Mouse (Mus musculus) stomach, embryonic 16.5 days (tissue): ENCODE measurements at regions not wholly inside any gene's neighbourhood (a gene's known extent, or its start where the extent isn't known, plus 50 kb on each side); places are given as distances from the start of the nearest gene placed in this dataset.

Source experiments
- ATAC-seq: fragments of 200-750 bp; cut with Nextera tagmentation; 2 replicates; pipeline ENCODE4 v1.8.0; 2017; ENCODE audit warnings: moderate number of reproducible peaks, moderate TSS enrichment; ENCODE audit not compliant: insufficient read depth, low FRiP score
- H3K27ac ChIP-seq: fragments of 300-500 bp; sonication (generic); 2 replicates; pipeline ENCODE4 v1.5.1; 2014; ENCODE audit warnings: low read length
- H3K27me3 ChIP-seq: fragments of 300-500 bp; sonication (generic); 2 replicates; pipeline ENCODE4 v1.6.1; 2014; ENCODE audit warnings: low read length, control low read depth, mixed read lengths; ENCODE audit not compliant: control insufficient read depth, insufficient read depth
- H3K36me3 ChIP-seq: fragments of 300-500 bp; sonication (generic); 2 replicates; pipeline ENCODE4 v1.6.1; 2014; ENCODE audit warnings: low read length; ENCODE audit not compliant: control insufficient read depth, insufficient read depth
- H3K4me1 ChIP-seq: fragments of 300-500 bp; sonication (generic); 2 replicates; pipeline ENCODE4 v1.6.1; 2014; ENCODE audit warnings: low read length, control low read depth, mixed read lengths; ENCODE audit not compliant: control insufficient read depth, insufficient read depth
- H3K4me2 ChIP-seq: fragments of 300-500 bp; sonication (generic); 2 replicates; pipeline ENCODE4 v1.6.1; 2014; ENCODE audit warnings: low read depth, low read length, mixed read lengths
- H3K4me3 ChIP-seq: fragments of 300-500 bp; sonication (generic); replicated peaks from 2 replicates; pipeline ENCODE4 v1.5.1; 2014; ENCODE audit warnings: mild to moderate bottlenecking, low read length
- H3K9ac ChIP-seq: fragments of 300-500 bp; sonication (generic); 2 replicates; pipeline ENCODE4 v1.6.1; 2014; ENCODE audit warnings: low read length
- H3K9me3 ChIP-seq: fragments of 300-500 bp; sonication (generic); replicated peaks from 2 replicates; pipeline ENCODE4 v1.6.1; 2016; ENCODE audit warnings: low read length, control low read depth; ENCODE audit not compliant: control insufficient read depth
- WGBS: fragments of 180-500 bp; shearing (Covaris S2); extraction: QIAGEN DNeasy Blood & Tissue Kit; methylation state at CpG from one replicate; pipeline ENCODE4 v1.1.7; 2014; 5-methylcytosine and 5-hydroxymethylcytosine counted together

DNA sequence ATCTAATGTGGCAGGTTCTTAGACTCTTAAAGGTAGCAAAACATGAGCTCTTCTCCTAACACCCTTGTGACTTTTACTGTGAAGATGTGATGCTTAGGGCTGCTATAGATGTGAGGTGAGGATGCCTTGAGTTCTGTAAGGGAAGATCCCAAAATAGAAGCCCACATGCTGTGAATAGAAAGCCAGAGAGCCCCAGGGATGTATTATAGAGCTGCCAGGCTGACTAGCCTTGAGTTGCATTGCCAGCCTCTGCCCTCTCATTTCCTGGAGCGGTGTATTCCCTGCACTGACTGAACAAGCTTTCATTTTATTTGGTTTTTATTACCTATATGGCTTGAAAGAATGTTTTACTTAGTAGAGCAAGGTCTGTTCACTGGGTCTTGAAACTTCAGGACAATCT lies 267.9 kb upstream of the Pitrm1 start:
- Histone ChIP-seq H3K9me3 (no peaks in the 10 kb centered on the region), H3K27me3 (no peaks in the 10 kb centered on the region), H3K4me3 (no peak overlapping the region), H3K27ac (no peak overlapping the region), H3K36me3 (no peaks in the 10 kb centered on the region), H3K4me1 (no peaks in the 10 kb centered on the region), H3K9ac (no peak overlapping the region), H3K4me2 (no peak overlapping the region)
- ATAC-seq = no peak
- WGBS = 89% methylated on average over 1 of the region's 1 CpGs

DNA sequence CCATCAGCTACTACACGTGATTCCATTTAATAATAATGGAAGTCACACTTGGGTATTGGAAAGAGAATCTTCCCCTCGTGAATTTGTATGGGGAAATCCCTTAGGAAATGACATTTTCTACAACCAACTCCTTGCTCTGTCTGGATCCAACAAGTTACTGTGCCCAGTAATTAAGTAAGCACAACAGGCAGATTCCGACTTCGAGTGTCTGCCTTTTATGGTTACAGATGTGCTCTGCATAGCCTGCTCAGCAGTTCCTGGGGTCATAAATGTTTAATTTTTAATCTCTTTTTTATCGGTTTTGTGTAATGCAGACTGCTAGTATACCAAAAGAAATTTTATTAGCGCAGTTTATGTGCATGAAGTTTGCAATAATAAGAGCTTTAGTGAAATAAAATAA lies 259.8 kb upstream of the Pitrm1 start:
- H3K27ac ChIP-seq = no peak overlapping the region

DNA sequence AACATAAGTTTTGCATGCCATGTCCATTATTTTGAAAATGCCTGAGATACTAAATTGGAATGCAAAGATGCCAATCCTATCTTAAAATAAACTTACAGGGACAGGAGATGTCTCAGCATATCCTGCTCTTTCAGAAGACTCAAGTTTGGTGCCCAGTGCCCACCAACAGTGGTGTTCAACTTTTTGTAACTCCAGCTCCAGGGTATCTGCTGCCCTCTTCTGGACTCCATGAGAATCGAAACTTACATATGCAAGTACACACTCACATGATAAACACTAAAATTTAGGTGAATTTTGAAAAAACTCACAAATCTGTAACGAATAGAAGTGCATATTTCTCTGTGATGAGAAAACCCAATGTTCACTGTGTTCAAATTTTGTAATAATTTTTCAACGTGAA lies 255.9 kb upstream of the Pitrm1 start:
- no peak for ATAC-seq
- Histone ChIP-seq H3K36me3 (no peaks in the 10 kb centered on the region), H3K4me3 (no peak overlapping the region), H3K9me3 (no peaks in the 10 kb centered on the region), H3K9ac (no peak overlapping the region), H3K27me3 (no peaks in the 10 kb centered on the region), H3K4me2 (no peak overlapping the region), H3K27ac (no peak overlapping the region), H3K4me1 (no peaks in the 10 kb centered on the region)
- WGBS = 57% methylated on average over 3 of the region's 3 CpGs

More for the DNA sequence above, 259.8 kb upstream of the Pitrm1 start:
- H3K4me1 ChIP-seq = no peaks in the 10 kb centered on the region
- no peak for ATAC-seq
- no peak overlapping the region for H3K4me3 ChIP-seq
- no peak overlapping the region for H3K4me2 ChIP-seq
- H3K27me3 ChIP-seq = no peaks in the 10 kb centered on the region
- WGBS = 76% methylated on average over 6 of the region's 6 CpGs
- no peak overlapping the region for H3K9ac ChIP-seq
- no peaks in the 10 kb centered on the region for H3K9me3 ChIP-seq
- no peaks in the 10 kb centered on the region for H3K36me3 ChIP-seq

- Histone ChIP-seq H3K27ac (no peak overlapping the region), H3K36me3 (no peaks in the 10 kb centered on the region), H3K4me2 (no peak overlapping the region), H3K9ac (no peak overlapping the region), H3K9me3 (no peaks in the 10 kb centered on the region), H3K4me3 (no peak overlapping the region), H3K27me3 (no peaks in the 10 kb centered on the region), H3K4me1 (no peaks in the 10 kb centered on the region)
- ATAC-seq = no peak
Observed at GRCm38 (mm10) chr13:6305718-6306117, 242.2 kb upstream of the Pitrm1 start.

- Histone ChIP-seq H3K9me3 (no peaks in the 10 kb centered on the region), H3K4me2 (no peak overlapping the region), H3K27ac (no peak overlapping the region), H3K27me3 (no peaks in the 10 kb centered on the region), H3K9ac (no peak overlapping the region), H3K4me1 (no peaks in the 10 kb centered on the region), H3K4me3 (no peak overlapping the region), H3K36me3 (no peaks in the 10 kb centered on the region)
- no peak for ATAC-seq
- WGBS = 64% methylated on average over 4 of the region's 4 CpGs
Observed at GRCm38 (mm10) chr13:6306616-6306988, 241.3 kb upstream of the Pitrm1 start.

GRCm38 (mm10) chr13:6306989-6307917 lies 240.7 kb upstream of the Pitrm1 start:
- ATAC-seq = no peak
- Histone ChIP-seq H3K36me3 (no peaks in the 10 kb centered on the region), H3K4me1 (no peaks in the 10 kb centered on the region), H3K4me3 (no peak overlapping the region), H3K27me3 (no peaks in the 10 kb centered on the region), H3K27ac (no peak overlapping the region), H3K4me2 (no peak overlapping the region), H3K9ac (no peak overlapping the region), H3K9me3 (no peaks in the 10 kb centered on the region)
- WGBS = 80% methylated on average over 7 of the region's 7 CpGs

DNA sequence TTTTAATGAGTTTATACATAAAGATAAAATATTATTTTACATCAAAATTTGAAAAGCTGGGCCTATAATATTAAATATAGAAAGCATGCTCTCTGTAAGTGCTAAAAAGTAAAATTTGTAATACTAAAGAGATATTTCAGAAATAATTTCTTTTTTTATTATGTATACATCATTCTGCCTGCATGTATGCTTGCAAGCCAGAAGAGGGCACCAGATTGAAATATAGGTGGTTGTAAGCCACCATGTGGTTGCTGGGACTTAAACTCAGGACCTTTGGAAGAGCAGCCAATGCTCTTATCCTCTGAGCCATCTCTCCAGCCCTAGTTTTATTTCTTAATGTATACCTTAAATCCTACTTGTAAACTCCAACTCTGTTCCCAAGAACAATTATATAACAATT lies 231.7 kb upstream of the Pitrm1 start:
- Histone ChIP-seq H3K27me3 (no peaks in the 10 kb centered on the region), H3K4me1 (no peaks in the 10 kb centered on the region), H3K4me3 (no peak overlapping the region), H3K4me2 (no peak overlapping the region), H3K27ac (no peak overlapping the region), H3K9ac (no peak overlapping the region), H3K9me3 (no peaks in the 10 kb centered on the region), H3K36me3 (no peaks in the 10 kb centered on the region)
- ATAC-seq = no peak

GRCm38 (mm10) chr13:6323948-6324347 lies 224.0 kb upstream of the Pitrm1 start:
- ATAC-seq = no peak
- WGBS = 78% methylated on average over 2 of the region's 2 CpGs
- H3K9ac ChIP-seq = no peak overlapping the region
- H3K27me3 ChIP-seq = no peaks in the 10 kb centered on the region
- H3K4me3 ChIP-seq = no peak overlapping the region
- H3K27ac ChIP-seq = no peak overlapping the region
- H3K4me2 ChIP-seq = no peak overlapping the region
- no peaks in the 10 kb centered on the region for H3K36me3 ChIP-seq
- no peaks in the 10 kb centered on the region for H3K9me3 ChIP-seq
- no peaks in the 10 kb centered on the region for H3K4me1 ChIP-seq

DNA sequence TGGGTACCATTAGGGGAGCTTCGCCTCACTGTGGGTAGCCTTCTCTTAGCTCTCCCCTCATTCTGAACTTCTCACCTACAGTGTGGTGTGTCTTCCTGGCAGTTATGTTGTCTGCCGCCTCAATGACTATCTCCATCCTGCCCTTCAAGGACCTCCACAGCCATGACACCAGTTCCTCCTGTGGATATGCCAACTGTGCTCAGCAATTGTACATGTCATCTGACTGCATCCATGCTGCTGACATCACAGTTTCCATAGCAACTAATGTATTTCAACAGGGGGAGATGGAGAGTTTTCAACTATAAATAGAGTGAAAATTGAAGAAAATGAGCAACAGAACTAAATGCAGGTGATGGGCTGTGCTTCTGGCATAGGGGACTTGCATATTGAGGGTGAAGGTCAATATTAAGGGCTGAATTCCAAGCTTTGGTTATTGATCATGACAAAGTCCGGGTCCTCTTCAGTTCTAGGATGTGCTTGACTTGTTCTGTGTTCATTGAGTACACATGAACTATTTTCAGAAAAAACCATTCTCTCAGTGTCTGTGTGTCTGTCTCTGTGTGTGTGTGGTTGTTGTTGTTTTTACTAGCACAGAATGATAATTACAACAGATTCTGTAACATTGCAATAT lies 217.5 kb upstream of the Pitrm1 start:
- no peak overlapping the region for H3K4me2 ChIP-seq
- H3K36me3 ChIP-seq = no peaks in the 10 kb centered on the region
- no peaks in the 10 kb centered on the region for H3K4me1 ChIP-seq
- ATAC-seq = no peak
- no peaks in the 10 kb centered on the region for H3K9me3 ChIP-seq
- WGBS = 89% methylated on average over 3 of the region's 3 CpGs
- H3K27ac ChIP-seq = no peak overlapping the region
- no peak overlapping the region for H3K9ac ChIP-seq
- no peak overlapping the region for H3K4me3 ChIP-seq
- H3K27me3 ChIP-seq = no peaks in the 10 kb centered on the region
